Mouse (Mus musculus) brain, embryonic 14.5 days (tissue): ENCODE results near the gene Spsb1.

ENCODE experiments used
- CTCF ChIP-seq: fragments of 200-500 bp; IDR thresholded peaks from 2 replicates; pipeline ENCODE4 v1.5.1; 2012; ENCODE audit warnings: inconsistent platforms, mild to moderate bottlenecking, moderate library complexity, borderline replicate concordance; ENCODE audit not compliant: insufficient read depth, insufficient read length; ENCODE audit errors: extremely low read depth
- POLR2A ChIP-seq: fragments of 200-500 bp; IDR thresholded peaks from 2 replicates; pipeline ENCODE4 v1.6.1; 2012; ENCODE audit warnings: mild to moderate bottlenecking, inconsistent platforms, borderline replicate concordance; ENCODE audit not compliant: poor library complexity, insufficient read depth, insufficient read length, severe bottlenecking; ENCODE audit errors: extremely low read depth

DNA sequence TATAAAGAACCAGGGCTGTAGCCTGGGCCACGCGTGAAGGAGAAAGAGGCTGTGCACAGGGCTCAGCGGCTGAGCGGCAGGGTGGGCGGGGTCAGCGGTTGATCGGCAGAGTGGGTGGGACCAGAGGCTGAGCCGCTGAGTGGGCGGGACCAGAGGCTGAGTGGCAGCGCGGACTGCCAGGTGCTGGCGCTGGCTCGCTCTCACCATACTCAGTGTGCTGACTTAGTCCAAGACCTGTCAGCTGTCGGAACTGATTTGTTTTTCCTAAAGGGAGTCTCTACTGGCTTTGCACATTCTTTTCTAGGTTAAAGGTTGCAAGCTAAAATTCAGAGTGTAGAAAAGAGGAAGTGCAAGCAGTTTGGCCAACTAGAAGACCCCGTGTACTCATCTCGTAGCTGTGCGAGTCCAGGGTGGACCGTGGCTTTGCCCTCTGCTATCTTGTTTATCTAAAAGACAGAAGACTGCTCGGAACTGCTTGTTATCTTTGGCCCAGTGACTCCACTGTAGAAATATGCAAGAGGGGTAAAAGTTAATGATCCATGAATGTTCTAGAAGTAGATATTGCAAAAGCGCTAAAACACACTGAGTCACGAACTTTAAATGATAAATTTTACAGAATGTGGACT, 34.2 kb upstream of the Spsb1 start:
- TF ChIP-seq POLR2A (no peak), CTCF (no peak)
